In genomic region chr16:23100099-23100575, GRCm38 (mm10) we compare ENCODE assay signal across 9 mouse cellular contexts. TPM values are rescaled to one million over a fixed set of nuclear protein-coding genes. Genes with fewer than 3 reads are reported as not detected.
DNase-seq lines count a peak whose midpoint lies in the region; ATAC-seq lines count a peak whose summit lies in the region.
"Had no signal": no experiment of that assay in that cellular context is flagged by ENCODE, and none has a peak within 500 bp of the region (broad histone marks: within the 10 kb centered on the region; RNA-seq: fewer than 3 reads in every experiment).

No protein-coding gene starts in this region.

- peak; percentile 66; the same call in 1 of the 2 replicates for ATAC-seq in hindbrain, embryonic 11.5 days (ENCODE audit: low FRiP score)
- no peak for ATAC-seq in liver, embryonic 15.5 days (ENCODE audit: insufficient read depth)
- ATAC-seq: Patski had no signal

- H3K4me3 ChIP-seq in heart, embryonic 10.5 days = peak overlapping the region; percentile 58
- H3K4me3 ChIP-seq in hindbrain, embryonic 11.5 days (ENCODE audit: low read depth, low read length) = peak overlapping the region; percentile 12
- H3K4me3 ChIP-seq in liver, embryonic 15.5 days (replicated peaks) = peak overlapping the region; percentile 15

- peak overlapping the region; percentile 27 for H3K4me2 ChIP-seq in hindbrain, embryonic 11.5 days (replicated peaks; ENCODE audit: low read depth, low read length)
- peak overlapping the region; percentile 36 for H3K4me2 ChIP-seq in liver, embryonic 15.5 days

- H3K4me1 ChIP-seq in heart, embryonic 10.5 days = peaks cover 23% of the 10 kb centered on the region
- no peaks in the 10 kb centered on the region; the same call in 1 of the 2 replicates for H3K4me1 ChIP-seq in hindbrain, embryonic 11.5 days (replicated peaks; ENCODE audit: control insufficient read depth, insufficient read depth, low read length)
- H3K4me1 ChIP-seq in liver, embryonic 15.5 days (replicated peaks) = peaks cover 32% of the 10 kb centered on the region

- H3K36me3 ChIP-seq in heart, embryonic 10.5 days = no peaks in the 10 kb centered on the region
- H3K36me3 ChIP-seq in hindbrain, embryonic 11.5 days (ENCODE audit: control insufficient read depth, insufficient read depth, low read length) = no peaks in the 10 kb centered on the region
- no peaks in the 10 kb centered on the region for H3K36me3 ChIP-seq in liver, embryonic 15.5 days (replicated peaks)

- intact Hi-C loops in heart, postnatal 25 days (cut with DNase I) = no loop called here

- WGBS in heart, embryonic 10.5 days = 0% methylated on average over 9 of the region's 9 CpGs
- WGBS in hindbrain, embryonic 11.5 days = 0% methylated on average over 9 of the region's 9 CpGs
- WGBS in liver, embryonic 15.5 days (ENCODE audit: insufficient replicate concordance) = 7% methylated on average over 9 of the region's 9 CpGs

- no peaks in the 10 kb centered on the region for H3K27me3 ChIP-seq in heart, embryonic 10.5 days (ENCODE audit: insufficient read depth, poor library complexity, severe bottlenecking)
- H3K27me3 ChIP-seq in hindbrain, embryonic 11.5 days (ENCODE audit: control insufficient read depth, insufficient read depth, low read length) = peaks cover 5% of the 10 kb centered on the region; the same call in 1 of the 2 replicates
- peaks cover 13% of the 10 kb centered on the region; the same call in 1 of the 2 replicates for H3K27me3 ChIP-seq in liver, embryonic 15.5 days
- H3K27me3 ChIP-seq: Patski had no signal

- peak overlapping the region; percentile 1; the same call in 1 of the 2 replicates for H3K9ac ChIP-seq in hindbrain, embryonic 11.5 days (ENCODE audit: low read depth, low read length)
- no peak overlapping the region for H3K9ac ChIP-seq in liver, embryonic 15.5 days

- peak overlapping the region; percentile 85 for H3K27ac ChIP-seq in heart, embryonic 10.5 days
- no peak overlapping the region for H3K27ac ChIP-seq in hindbrain, embryonic 11.5 days (ENCODE audit: low read depth, low read length)
- no peak overlapping the region for H3K27ac ChIP-seq in liver, embryonic 15.5 days (replicated peaks)

- peak; percentile 78 for DNase-seq in heart, embryonic 10.5 days (ENCODE audit: low spot score)
- DNase-seq in heart, postnatal 25 days (ENCODE audit: low spot score) = no peak
- DNase-seq in embryo, embryonic 10.5 days (ENCODE audit: low spot score) = peak; percentile 69
- DNase-seq in hindbrain, embryonic 11.5 days (ENCODE audit: low spot score) = peak; percentile 71
- peak; percentile 60 for DNase-seq in retina, postnatal 1 day
- no peak for DNase-seq in layer of hippocampus, postnatal 25 days (ENCODE audit: extremely low spot score in 1 of 2, low spot score in 1 of 2)
- DNase-seq in right cerebral cortex, postnatal 4 days = no peak

- H3K9me3 ChIP-seq in heart, embryonic 10.5 days = no peaks in the 10 kb centered on the region
- no peaks in the 10 kb centered on the region for H3K9me3 ChIP-seq in hindbrain, embryonic 11.5 days (ENCODE audit: control insufficient read depth, low read length)
- no peaks in the 10 kb centered on the region for H3K9me3 ChIP-seq in liver, embryonic 15.5 days (replicated peaks)

RNA-seq across cellular contexts. Expression of gene Eif4a2, which starts 7.1 kb away (rescaled TPM):
- polyA plus RNA-seq in heart, embryonic 10.5 days (2016; fragmentation: Nextera tagmentation; extraction: Ambion mirVana) = 163 and 184 TPM in 2 replicates
- 100 to 1,000 TPM; 300 to 346 TPM for total RNA-seq in heart, postnatal 25 days (2021)
- polyA plus RNA-seq in hindbrain, embryonic 11.5 days (2014; fragmentation: Nextera tagmentation; extraction: Ambion mirVana) = 230 and 239 TPM in 2 replicates
- 58.3 and 60.6 TPM in 2 replicates for polyA plus RNA-seq in liver, embryonic 15.5 days (2015; fragmentation: Nextera tagmentation; extraction: Ambion mirVana)
- 100 to 1,000 TPM; 898 to 914 TPM for total RNA-seq in layer of hippocampus, postnatal 25 days (2021)

RNA-seq across cellular contexts. Expression of gene Rfc4, which starts 27.4 kb away (rescaled TPM):
- 134 and 158 TPM in 2 replicates for polyA plus RNA-seq in heart, embryonic 10.5 days (2016; fragmentation: Nextera tagmentation; extraction: Ambion mirVana)
- total RNA-seq in heart, postnatal 25 days (2021) = 1 to 10 TPM; 6.6 to 6.8 TPM
- polyA plus RNA-seq in hindbrain, embryonic 11.5 days (2014; fragmentation: Nextera tagmentation; extraction: Ambion mirVana) = 182 and 192 TPM in 2 replicates
- polyA plus RNA-seq in liver, embryonic 15.5 days (2015; fragmentation: Nextera tagmentation; extraction: Ambion mirVana) = 119 and 137 TPM in 2 replicates
- total RNA-seq in layer of hippocampus, postnatal 25 days (2021) = 1 to 10 TPM; 4.8 TPM

RNA-seq across cellular contexts. Expression of gene Kng1, which starts 42.5 kb away (rescaled TPM):
- 0.20 and 5.1 TPM in 2 replicates for polyA plus RNA-seq in heart, embryonic 10.5 days (2016; fragmentation: Nextera tagmentation; extraction: Ambion mirVana)
- not detected for total RNA-seq in heart, postnatal 25 days (2021)
- 0.10 TPM in 1 of 2 replicates, not detected in the other for polyA plus RNA-seq in hindbrain, embryonic 11.5 days (2014; fragmentation: Nextera tagmentation; extraction: Ambion mirVana)
- polyA plus RNA-seq in liver, embryonic 15.5 days (2015; fragmentation: Nextera tagmentation; extraction: Ambion mirVana) = 918 and 1,131 TPM in 2 replicates
- total RNA-seq in layer of hippocampus, postnatal 25 days (2021) = not detected

RNA-seq across cellular contexts. Expression of gene Adipoq, which starts 46.2 kb away (rescaled TPM):
- polyA plus RNA-seq in heart, embryonic 10.5 days (2016; fragmentation: Nextera tagmentation; extraction: Ambion mirVana) = 0.14 TPM in 1 of 2 replicates, not detected in the other
- total RNA-seq in heart, postnatal 25 days (2021) = 10 to 100 TPM in 1 of 2 experiments, 1 to 10 TPM in 1; 3.0 to 11.3 TPM
- not detected in 2 replicates for polyA plus RNA-seq in hindbrain, embryonic 11.5 days (2014; fragmentation: Nextera tagmentation; extraction: Ambion mirVana)
- not detected in 2 replicates for polyA plus RNA-seq in liver, embryonic 15.5 days (2015; fragmentation: Nextera tagmentation; extraction: Ambion mirVana)
- not detected for total RNA-seq in layer of hippocampus, postnatal 25 days (2021)
- polyA plus RNA-seq: Patski had no signal

Comparison
In these comparisons a context has a peak if more than half of its experiments do, and no peak if none do; other contexts are left out.
1. DNase-seq: peak in heart, embryonic 10.5 days (single experiment), embryo, embryonic 10.5 days (single experiment), hindbrain, embryonic 11.5 days (single experiment) and retina, postnatal 1 day (single experiment); none in heart, postnatal 25 days (single experiment), layer of hippocampus, postnatal 25 days (0 of 2) and right cerebral cortex, postnatal 4 days (single experiment).
2. RNA of gene Kng1, which starts 42.5 kb away (polyA plus RNA-seq): 918 to 1,131 TPM in liver, embryonic 15.5 days; 0.20 to 5.1 TPM in heart, embryonic 10.5 days and 0.10 TPM in hindbrain, embryonic 11.5 days; every median in the first group is over 100 times any median in the second.
3. Peak in every context shown above with its lines, with median percentiles within 50 percentile points of each other: H3K4me3 ChIP-seq.